Mouse (Mus musculus) MEL-GATA-1-ER (cell line): ENCODE results near the gene Dnah9.
A peak's percentile ranks its signal among the peaks of the same experiment; 100 is the strongest.

Source experiments
- DNase-seq: peaks from one replicate; pipeline ENCODE4 v3.0.0-alpha.2; 2012; ENCODE audit warnings: low read depth; ENCODE audit errors: extremely low read depth

The Dnah9 gene

DNA sequence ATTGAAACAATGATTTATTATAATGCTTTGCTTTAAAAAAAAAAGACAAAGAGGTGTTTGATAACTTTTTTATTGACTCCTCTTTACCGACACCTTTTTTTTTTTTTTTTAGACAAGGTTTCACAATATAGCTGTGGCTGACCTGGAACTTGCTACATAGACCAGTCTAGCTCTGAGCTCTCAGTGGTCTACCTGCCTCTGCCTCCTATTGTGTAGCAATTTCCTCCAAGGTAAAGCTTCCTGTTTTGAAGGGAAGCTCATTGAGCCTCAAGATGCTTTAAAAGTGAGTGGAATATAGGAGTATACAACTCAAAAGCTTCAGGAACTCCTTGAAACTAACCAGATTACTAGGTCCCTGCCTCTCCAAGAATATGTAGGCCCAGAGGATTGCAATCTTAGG is 372.5 kb downstream of the Dnah9 start:
- DNase-seq = no peak

DNA sequence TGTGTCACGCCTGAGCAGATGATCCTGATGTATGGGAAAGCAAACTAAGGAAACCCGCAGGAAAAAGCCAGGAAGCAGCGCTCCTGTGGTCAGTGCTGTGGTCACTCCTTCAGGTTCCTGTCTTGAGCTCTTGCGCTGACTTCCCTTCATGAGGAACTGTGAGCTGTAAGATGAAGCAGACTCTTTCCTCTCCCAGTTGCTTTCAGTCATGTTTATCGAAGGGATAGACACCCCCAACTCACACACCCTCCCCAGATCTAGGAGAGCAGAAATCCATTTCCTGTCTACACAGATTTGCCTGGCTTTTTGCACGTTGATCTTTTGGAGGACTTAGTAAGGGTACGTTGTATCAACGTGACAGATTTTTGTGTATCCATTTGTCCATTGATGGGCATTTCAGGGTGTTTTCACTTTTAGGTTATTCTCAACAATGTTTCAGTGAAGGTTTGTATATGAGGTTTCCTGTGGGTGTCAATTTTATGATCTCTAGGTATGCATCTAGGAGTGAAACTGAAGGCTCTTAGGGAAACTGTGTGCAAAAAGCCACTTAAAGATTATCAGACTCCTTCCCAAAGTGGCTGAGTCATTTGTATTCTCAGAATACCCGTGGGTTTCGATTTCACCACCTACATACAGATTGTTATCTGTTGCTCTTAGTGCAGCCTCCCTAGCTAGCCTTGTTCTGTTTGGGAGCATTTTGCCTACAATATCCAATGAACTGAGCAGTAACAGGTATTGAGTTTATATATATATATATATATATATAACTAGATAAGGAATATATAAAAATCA is 373.7 kb downstream of the Dnah9 start:
- DNase-seq = no peak

DNA sequence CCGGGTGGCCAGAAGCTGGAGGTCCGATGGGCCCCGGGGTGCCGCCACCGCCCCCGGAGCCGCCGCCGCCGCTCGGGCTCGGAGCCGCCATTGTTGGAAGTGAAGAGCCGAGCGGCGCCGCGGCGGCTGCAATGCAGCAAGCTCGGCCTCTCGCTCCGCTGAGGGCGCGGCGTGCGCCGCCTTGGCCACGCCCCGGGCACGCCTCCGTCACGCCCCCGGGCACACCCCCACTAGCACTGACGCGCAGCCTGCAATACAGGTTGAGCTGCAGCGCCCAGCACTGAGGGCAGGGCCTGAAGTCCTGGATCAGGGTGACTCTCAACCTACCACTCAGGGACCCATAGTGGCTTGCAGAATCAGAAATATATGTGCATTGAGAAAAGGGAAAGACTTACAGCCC is 380.2 kb downstream of the Dnah9 start, which contains the start of gene Map2k4:
TSS of gene Map2k4 (minus strand) at position 144 of the 400 bp plus-strand sequence.
- peak; percentile 63 for DNase-seq

DNA sequence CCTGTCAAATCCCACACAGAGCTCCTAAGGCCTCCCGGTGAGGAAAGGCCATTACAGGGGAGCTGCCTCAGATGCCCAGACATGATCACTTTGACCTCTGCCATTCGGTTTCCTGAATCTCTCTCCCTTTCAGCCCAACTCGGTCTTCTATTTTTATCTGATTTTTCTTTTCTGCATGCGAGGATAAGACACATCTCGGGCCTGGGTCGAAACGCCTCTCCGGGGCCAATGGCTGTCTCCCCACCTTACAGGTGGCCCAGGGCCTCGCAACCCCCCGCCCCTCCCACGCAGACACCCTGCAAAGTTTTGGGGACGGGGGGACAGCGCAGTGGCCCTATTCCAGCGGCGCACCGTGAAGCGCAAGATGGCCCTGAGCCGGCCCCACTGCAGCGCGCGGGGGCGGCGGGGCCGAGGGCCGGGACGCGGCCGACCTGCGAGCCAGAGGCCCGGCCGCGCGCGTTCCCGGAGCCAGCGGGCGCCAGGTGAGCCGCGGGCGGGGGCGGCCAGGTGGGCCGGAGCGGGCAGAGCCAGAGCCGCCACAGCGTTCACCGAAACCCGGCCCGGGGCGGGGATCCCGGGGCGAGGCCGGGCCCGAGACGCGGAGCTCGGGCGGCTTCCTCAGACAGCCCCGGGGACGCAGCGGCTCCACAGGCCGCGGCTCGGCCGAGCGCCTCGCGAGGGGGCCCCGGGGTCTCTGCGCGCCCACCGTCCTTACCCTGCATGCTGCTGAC is 380.8 kb downstream of the Dnah9 start:
- no peak for DNase-seq

DNA sequence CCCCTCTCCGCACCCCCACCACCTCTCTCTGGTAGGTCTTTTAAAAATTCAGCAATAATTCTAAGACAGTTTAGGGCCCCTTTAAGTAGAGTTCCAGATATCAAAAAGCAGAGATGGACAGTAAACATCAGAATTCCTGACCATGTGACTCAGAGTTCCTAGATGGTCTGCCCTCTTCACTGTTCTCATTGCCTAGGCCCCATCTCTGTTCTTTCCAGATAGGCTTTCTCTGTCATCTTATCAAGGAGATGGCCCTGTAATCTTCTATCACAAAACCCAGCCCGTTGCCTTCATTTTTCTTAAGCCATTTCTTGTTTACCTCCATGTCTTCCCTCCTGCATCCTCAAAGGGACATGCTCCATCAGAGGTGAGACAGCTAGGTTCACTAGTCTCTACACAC is 382.2 kb downstream of the Dnah9 start:
- DNase-seq = no peak

DNA sequence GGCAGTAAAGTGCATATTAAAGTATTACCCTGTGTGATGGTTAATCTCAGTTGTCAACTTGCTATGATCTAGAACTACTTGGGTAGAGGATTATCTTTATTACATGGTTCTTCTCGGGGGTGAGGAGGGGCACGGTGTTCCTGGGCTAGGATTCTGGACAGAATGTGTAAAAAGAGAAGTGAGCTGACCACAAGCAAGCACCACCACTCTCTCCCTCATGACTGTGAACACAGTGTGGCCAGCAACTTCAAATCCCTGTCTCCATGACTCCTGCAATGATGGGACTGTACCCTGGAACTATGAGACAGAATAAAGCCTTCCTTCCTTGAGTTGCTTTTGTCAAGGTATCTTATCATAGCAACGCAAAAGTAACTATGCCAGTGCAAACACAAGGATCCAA is 386.8 kb downstream of the Dnah9 start:
- no peak for DNase-seq
